Mouse (Mus musculus) thymus, adult 2 months (tissue): Measurements from ENCODE around the gene Ppm1h. TPM values are rescaled to one million over a fixed set of nuclear protein-coding genes. Genes with fewer than 3 reads are reported as not detected.

Experiments used
- DNase-seq: peaks from one replicate; pipeline ENCODE4 v3.0.0; 2021
- H3K27ac ChIP-seq: fragments of 200-500 bp; 2 replicates; pipeline ENCODE4 v1.5.1; 2012; ENCODE audit warnings: low read length, control low read depth; ENCODE audit not compliant: control insufficient read depth, insufficient read depth
- H3K27me3 ChIP-seq: fragments of 200-500 bp; 2 replicates; pipeline ENCODE4 v1.6.1; 2012; ENCODE audit warnings: mild to moderate bottlenecking, low read length, moderate library complexity, mixed read lengths; ENCODE audit not compliant: control insufficient read depth, insufficient read depth
- H3K36me3 ChIP-seq: fragments of 200-500 bp; 2 replicates; pipeline ENCODE4 v1.6.1; 2012; ENCODE audit warnings: mild to moderate bottlenecking, low read length, moderate library complexity; ENCODE audit not compliant: control insufficient read depth, insufficient read depth
- H3K4me1 ChIP-seq: fragments of 200-500 bp; replicated peaks from 2 replicates; pipeline ENCODE4 v1.6.1; 2012; ENCODE audit warnings: low read length; ENCODE audit not compliant: control insufficient read depth, insufficient read depth
- H3K4me3 ChIP-seq: fragments of 200-500 bp; 2 replicates; pipeline ENCODE4 v1.5.1; 2012; ENCODE audit warnings: mild to moderate bottlenecking, low read length, control low read depth, moderate library complexity; ENCODE audit not compliant: control insufficient read depth, insufficient read depth
- CTCF ChIP-seq: fragments of 200-500 bp; IDR thresholded peaks from 2 replicates; pipeline ENCODE4 v1.5.1; 2012; ENCODE audit warnings: mild to moderate bottlenecking, control low read depth, low read length, moderate library complexity, borderline replicate concordance; ENCODE audit not compliant: control insufficient read depth, poor library complexity, insufficient read depth; ENCODE audit errors: extremely low read depth
- POLR2A ChIP-seq: fragments of 200-500 bp; IDR thresholded peaks from 2 replicates; pipeline ENCODE4 v1.6.1; 2012; ENCODE audit warnings: mild to moderate bottlenecking, low read length, control low read depth, moderate library complexity; ENCODE audit not compliant: control insufficient read depth, poor library complexity, insufficient read depth; ENCODE audit errors: extremely low read depth
- WGBS: fragments of 180-500 bp; shearing (Covaris S2); methylation state at CpG from one replicate; pipeline ENCODE4 v1.1.7; 2018; 5-methylcytosine and 5-hydroxymethylcytosine counted together
- polyA plus RNA-seq: library from polyadenylated mRNA; depleted of rRNA; stranded (reverse); fragments of >200 nt; gene quantifications from 2 replicates; pipeline ENCODE4 v1.2.3, GENCODE M21; 2012

Ppm1h gene
- polyA plus RNA-seq, 1 experiment = 61.7 TPM

GRCm38 (mm10) chr10:122770337-122770736, 91.8 kb downstream of the Ppm1h start:
- 95% methylated on average over 7 of the region's 7 CpGs for WGBS
- Histone ChIP-seq H3K4me3 (no peak overlapping the region), H3K27me3 (no peaks in the 10 kb centered on the region), H3K27ac (no peak overlapping the region), H3K4me1 (peaks cover 16% of the 10 kb centered on the region), H3K36me3 (no peaks in the 10 kb centered on the region)
- no peak for DNase-seq
- TF ChIP-seq CTCF (no peak), POLR2A (no peak)

GRCm38 (mm10) chr10:122770987-122771386, 92.4 kb downstream of the Ppm1h start:
- no peak for DNase-seq
- no peak overlapping the region for H3K4me3 ChIP-seq
- 92% methylated on average over 5 of the region's 5 CpGs for WGBS
- H3K4me1 ChIP-seq = peaks cover 20% of the 10 kb centered on the region
- TF ChIP-seq POLR2A (no peak), CTCF (no peak)
- no peaks in the 10 kb centered on the region for H3K27me3 ChIP-seq
- no peak overlapping the region for H3K27ac ChIP-seq
- no peaks in the 10 kb centered on the region for H3K36me3 ChIP-seq

DNA sequence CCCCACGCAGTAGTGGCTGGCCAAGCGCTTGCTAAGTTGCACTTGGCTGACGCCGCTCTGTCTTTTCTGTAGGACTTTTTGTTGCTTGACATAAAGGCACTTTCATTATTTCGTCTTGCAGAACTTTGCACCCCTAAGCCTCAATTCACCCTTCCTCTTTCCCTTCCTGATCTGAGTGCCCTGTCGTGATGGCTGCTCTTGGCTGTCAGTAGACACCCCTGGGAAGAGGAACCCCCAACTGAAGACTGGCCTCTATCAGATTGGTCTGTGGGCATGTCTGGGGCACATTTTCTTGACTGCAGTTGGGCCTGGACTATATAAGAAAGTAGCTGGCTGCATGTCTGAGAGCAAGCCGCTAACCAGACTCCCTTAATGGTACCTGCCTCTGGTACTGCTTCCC, 95.6 kb downstream of the Ppm1h start:
- H3K27ac ChIP-seq = no peak overlapping the region
- peaks cover 24% of the 10 kb centered on the region for H3K4me1 ChIP-seq
- H3K4me3 ChIP-seq = no peak overlapping the region
- no peaks in the 10 kb centered on the region for H3K36me3 ChIP-seq
- 76% methylated on average over 7 of the region's 7 CpGs for WGBS
- no peak for TF ChIP-seq CTCF
- no peak for TF ChIP-seq POLR2A
- DNase-seq = no peak
- H3K27me3 ChIP-seq = no peaks in the 10 kb centered on the region

DNA sequence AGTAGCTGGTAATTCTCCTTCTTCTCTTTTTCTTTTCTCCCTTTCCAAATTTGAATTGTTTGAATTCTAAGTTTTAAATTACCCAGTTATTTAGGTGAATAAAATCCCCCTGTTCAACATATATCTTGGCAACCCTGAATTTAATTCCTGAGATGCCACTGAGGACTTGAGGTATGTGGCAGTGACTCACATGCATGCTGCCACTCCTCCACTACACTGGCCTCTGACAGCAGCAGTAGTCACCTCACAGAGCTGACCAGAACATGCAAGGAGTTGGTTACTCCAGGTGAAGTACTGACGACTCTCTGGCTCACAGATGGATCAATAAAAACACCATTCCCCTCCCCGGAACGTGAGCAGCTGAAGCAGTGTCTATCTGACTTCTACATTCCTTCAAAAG, 98.9 kb downstream of the Ppm1h start:
- Histone ChIP-seq H3K4me1 (peaks cover 28% of the 10 kb centered on the region), H3K27ac (peak overlapping the region; percentile 90), H3K36me3 (peaks cover 8% of the 10 kb centered on the region), H3K4me3 (no peak overlapping the region), H3K27me3 (no peaks in the 10 kb centered on the region)
- TF ChIP-seq CTCF = no peak
- no peak for TF ChIP-seq POLR2A
- 95% methylated on average over 3 of the region's 3 CpGs for WGBS
- no peak for DNase-seq

GRCm38 (mm10) chr10:122777939-122778655, 99.5 kb downstream of the Ppm1h start:
- H3K36me3 ChIP-seq = peaks cover 12% of the 10 kb centered on the region
- no peak overlapping the region for H3K4me3 ChIP-seq
- H3K27ac ChIP-seq = no peak overlapping the region
- WGBS = 95% methylated on average over 3 of the region's 3 CpGs
- no peaks in the 10 kb centered on the region for H3K27me3 ChIP-seq
- DNase-seq = no peak
- TF ChIP-seq POLR2A = no peak
- TF ChIP-seq CTCF = no peak
- H3K4me1 ChIP-seq = peaks cover 26% of the 10 kb centered on the region

GRCm38 (mm10) chr10:122779351-122779750, 100.8 kb downstream of the Ppm1h start:
- Histone ChIP-seq H3K27ac (no peak overlapping the region), H3K4me1 (peaks cover 21% of the 10 kb centered on the region), H3K4me3 (no peak overlapping the region), H3K36me3 (peaks cover 19% of the 10 kb centered on the region), H3K27me3 (no peaks in the 10 kb centered on the region)
- TF ChIP-seq CTCF (no peak), POLR2A (no peak)
- no peak for DNase-seq
- 92% methylated on average over 12 of the region's 12 CpGs for WGBS
